Comparison of ENCODE assay signal across 11 mouse cellular contexts in genomic region chr5:147401024-147401423, GRCm38 (mm10). TPM values are rescaled to one million over a fixed set of nuclear protein-coding genes. Genes with fewer than 3 reads are reported as not detected.
DNase-seq lines count a peak whose midpoint lies in the region; ATAC-seq and TF ChIP-seq lines count a peak whose summit lies in the region.
"Had no signal": no experiment of that assay in that cellular context is flagged by ENCODE, and none has a peak within 500 bp of the region (broad histone marks: within the 10 kb centered on the region; RNA-seq: fewer than 3 reads in every experiment).

No protein-coding gene starts in this region.

- H3K27me3 ChIP-seq in lung, embryonic 14.5 days (ENCODE audit: insufficient read depth, low read length): peaks cover 47% of the 10 kb centered on the region
- H3K27me3 ChIP-seq in liver, postnatal 0 days (ENCODE audit: insufficient read depth, low read length): peaks cover 35% of the 10 kb centered on the region

- no peaks in the 10 kb centered on the region for H3K36me3 ChIP-seq in lung, embryonic 14.5 days (ENCODE audit: insufficient read depth)
- no peaks in the 10 kb centered on the region for H3K36me3 ChIP-seq in liver, postnatal 0 days (replicated peaks; ENCODE audit: insufficient read depth, low read length)
- H3K36me3 ChIP-seq: embryonic facial prominence, embryonic 15.5 days; limb, embryonic 12.5 days had no signal

- TF ChIP-seq EP300 in liver, postnatal 0 days (IDR thresholded peaks at IDR 0.05; ENCODE audit: low read depth): no peak

- H3K4me1 ChIP-seq in lung, embryonic 14.5 days (ENCODE audit: insufficient read depth): no peaks in the 10 kb centered on the region
- H3K4me1 ChIP-seq in liver, postnatal 0 days (ENCODE audit: insufficient read depth): 0 out of 2 replicates have a peak, but pooled peaks cover 3% of the 10 kb centered on the region

- H3K4me3 ChIP-seq in lung, embryonic 14.5 days (ENCODE audit: low read depth, low read length): no peak overlapping the region
- 0 out of 2 replicates have a peak overlapping the region, but pooled peaks have one; percentile 6 for H3K4me3 ChIP-seq in liver, postnatal 0 days (ENCODE audit: low read depth, low read length)

- DNase-seq in frontal cortex, postnatal 14 days (ENCODE audit: low spot score in 2 of 2): no peak
- DNase-seq in lung, embryonic 14.5 days: no peak
- DNase-seq in lung, postnatal 36 days: no peak
- no peak for DNase-seq in liver, postnatal 0 days
- no peak for DNase-seq in thymus, postnatal 10 days (ENCODE audit: low spot score in 2 of 2)
- DNase-seq in left cerebral cortex, postnatal 10 days (ENCODE audit: extremely low spot score in 1 of 2, low spot score in 2 of 2): no peak
- no peak for DNase-seq in adrenal gland, postnatal 4 days (ENCODE audit: low spot score in 2 of 2)

- peak overlapping the region; percentile 62; the same call in 1 of the 2 replicates for H3K4me2 ChIP-seq in lung, embryonic 14.5 days
- no peak overlapping the region for H3K4me2 ChIP-seq in liver, postnatal 0 days (ENCODE audit: low read depth, low read length)

- WGBS in lung, embryonic 14.5 days: 24% methylated on average over 11 of the region's 11 CpGs
- 27% methylated on average over 11 of the region's 11 CpGs for WGBS in liver, postnatal 0 days (ENCODE audit: insufficient replicate concordance)

- H3K9me3 ChIP-seq in lung, embryonic 14.5 days (ENCODE audit: low read depth, low read length): no peaks in the 10 kb centered on the region
- no peaks in the 10 kb centered on the region for H3K9me3 ChIP-seq in liver, postnatal 0 days (ENCODE audit: low read length)
- H3K9me3 ChIP-seq: embryonic facial prominence, embryonic 15.5 days; limb, embryonic 12.5 days had no signal

- no peak for TF ChIP-seq CTCF in lung, embryonic 14.5 days (IDR thresholded peaks at IDR 0.05; ENCODE audit: low read depth)
- no peak for TF ChIP-seq CTCF in liver, postnatal 0 days (IDR thresholded peaks at IDR 0.05; ENCODE audit: low read depth)

- intact Hi-C loops in left cerebral cortex, postnatal 10 days (cut with DNase I): loop anchor here (10.0 kb wide), 1 partner anchor 444 kb away; no protein-coding TSS in a partner anchor

- no peak overlapping the region for H3K9ac ChIP-seq in lung, embryonic 14.5 days
- no peak overlapping the region for H3K9ac ChIP-seq in liver, postnatal 0 days (replicated peaks)
- H3K9ac ChIP-seq: embryonic facial prominence, embryonic 15.5 days had no signal

- H3K27ac ChIP-seq in lung, embryonic 14.5 days (ENCODE audit: low read depth): no peak overlapping the region
- no peak overlapping the region for H3K27ac ChIP-seq in liver, postnatal 0 days (ENCODE audit: low read depth)
- H3K27ac ChIP-seq: embryonic facial prominence, embryonic 15.5 days; limb, embryonic 12.5 days had no signal

- peak; percentile 48; the same call in 1 of the 2 replicates for ATAC-seq in frontal cortex, adult (ENCODE audit: low TSS enrichment)
- no peak for ATAC-seq in lung, embryonic 14.5 days (ENCODE audit: insufficient read depth)
- no peak for ATAC-seq in liver, postnatal 0 days
- ATAC-seq: intestine, postnatal 0 days had no signal

RNA-seq across cellular contexts. Expression of gene Flt3, which starts 0.7 kb away (rescaled TPM):
- 0.07 and 0.16 TPM in 2 replicates for polyA plus RNA-seq in lung, embryonic 14.5 days (2014; fragmentation: Nextera tagmentation; extraction: Ambion mirVana)
- polyA plus RNA-seq in liver, postnatal 0 days (2015; fragmentation: Nextera tagmentation; extraction: Ambion mirVana): 1.3 and 1.5 TPM in 2 replicates
- 1 to 10 TPM; 2.2 to 2.6 TPM for total RNA-seq in left cerebral cortex, postnatal 10 days (2021)
- total RNA-seq in adrenal gland, postnatal 4 days (2021): under 1 TPM; 0.20 to 0.31 TPM

RNA-seq across cellular contexts. Expression of gene Pan3, which starts 28.9 kb away (rescaled TPM):
- polyA plus RNA-seq in lung, embryonic 14.5 days (2014; fragmentation: Nextera tagmentation; extraction: Ambion mirVana): 76.5 and 84.1 TPM in 2 replicates
- polyA plus RNA-seq in liver, postnatal 0 days (2015; fragmentation: Nextera tagmentation; extraction: Ambion mirVana): 25.2 and 29.9 TPM in 2 replicates
- total RNA-seq in left cerebral cortex, postnatal 10 days (2021): 10 to 100 TPM; 85.0 to 96.8 TPM
- 100 to 1,000 TPM; 149 to 151 TPM for total RNA-seq in adrenal gland, postnatal 4 days (2021)
